Mouse (Mus musculus): Measurements from ENCODE around the gene Foxn3. TPM values are rescaled to one million over a fixed set of nuclear protein-coding genes. Genes with fewer than 3 reads are reported as not detected.
"Not testable (repeated sequence)": the region's sequence is repeated elsewhere in the genome, so short reads cannot be mapped to it uniquely, and the experiment has no call there.

Gene Foxn3
- polyA plus RNA-seq, 1 experiment from 2014 or later = 23.5 TPM

DNA sequence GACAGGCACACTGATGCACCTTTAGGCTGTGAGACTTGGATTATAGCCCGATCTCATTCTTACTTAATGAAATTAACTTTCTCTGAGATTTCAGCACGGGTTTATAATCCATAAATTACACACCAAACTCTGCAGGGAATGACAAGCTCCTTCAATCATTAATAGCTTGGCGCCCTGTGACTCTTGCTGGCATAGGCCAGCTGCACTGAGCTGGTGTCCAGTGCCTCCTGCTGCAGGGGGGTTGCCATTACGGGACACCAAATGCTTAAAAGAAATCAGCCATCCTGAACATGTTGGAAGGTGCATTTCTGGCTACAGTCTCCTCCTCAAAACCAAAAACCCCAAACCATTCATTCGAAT lies 364.3 kb downstream of the Foxn3 start:
- no peak overlapping the region for H3K9ac ChIP-seq (ENCODE audit: low read depth, low read length)
- ATAC-seq (ENCODE audit: low read depth) = no peak
- no peak overlapping the region for H3K27ac ChIP-seq (ENCODE audit: low read length)
- no peaks in the 10 kb centered on the region for H3K27me3 ChIP-seq (ENCODE audit: control insufficient read depth, insufficient read depth, low read depth, low read length)
- H3K4me3 ChIP-seq (ENCODE audit: low read depth, low read length) = no peak overlapping the region
- H3K36me3 ChIP-seq (ENCODE audit: control insufficient read depth, insufficient read depth) = no peaks in the 10 kb centered on the region
- H3K9me3 ChIP-seq (replicated peaks; ENCODE audit: control insufficient read depth, low read length) = no peaks in the 10 kb centered on the region
- H3K4me2 ChIP-seq (ENCODE audit: low read depth, low read length) = no peak overlapping the region
- H3K4me1 ChIP-seq (ENCODE audit: control insufficient read depth, low read depth, low read length) = no peaks in the 10 kb centered on the region
- 67% methylated on average over 5 of the region's 5 CpGs for WGBS (ENCODE audit: insufficient replicate concordance)

DNA sequence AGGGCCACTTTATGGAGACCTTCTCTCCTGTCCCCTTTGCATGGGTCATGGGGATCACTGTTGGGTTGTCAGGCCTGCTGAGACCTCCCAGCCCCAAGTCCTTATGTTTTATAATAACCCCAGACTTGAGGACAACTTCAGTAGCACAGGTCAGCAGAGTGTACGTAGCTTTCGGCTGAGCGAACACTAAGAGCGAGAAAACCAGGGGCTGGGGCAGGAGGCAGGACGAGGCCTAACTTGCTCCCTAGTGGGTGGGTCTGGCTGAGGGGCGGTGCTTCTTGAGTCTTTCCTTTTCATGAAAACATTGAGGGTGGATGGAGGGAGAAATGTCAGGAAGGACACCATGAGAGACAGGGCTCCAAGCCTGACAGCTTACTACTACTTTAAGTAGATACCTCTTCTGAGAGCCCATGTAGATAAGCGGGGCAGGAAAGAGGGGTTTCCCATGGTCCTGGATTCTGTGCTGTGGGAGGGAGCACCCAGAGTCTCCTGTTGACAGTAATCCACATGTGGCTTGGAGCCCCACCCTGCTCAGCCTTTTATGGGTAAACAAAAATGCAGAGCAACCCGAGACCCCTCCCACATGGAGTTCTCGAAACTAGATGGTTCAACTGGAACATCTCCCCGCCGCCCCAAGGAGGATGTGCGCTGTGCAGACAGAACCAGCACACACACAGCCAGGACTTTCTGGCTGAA lies 364.8 kb downstream of the Foxn3 start:
- no peak overlapping the region for H3K27ac ChIP-seq (ENCODE audit: low read length)
- WGBS (ENCODE audit: insufficient replicate concordance) = 81% methylated on average over 12 of the region's 12 CpGs
- no peak for ATAC-seq (ENCODE audit: low read depth)
- no peaks in the 10 kb centered on the region for H3K36me3 ChIP-seq (ENCODE audit: control insufficient read depth, insufficient read depth)
- H3K9ac ChIP-seq (ENCODE audit: low read depth, low read length) = no peak overlapping the region
- H3K4me2 ChIP-seq (ENCODE audit: low read depth, low read length) = no peak overlapping the region
- H3K4me3 ChIP-seq (ENCODE audit: low read depth, low read length) = no peak overlapping the region
- no peaks in the 10 kb centered on the region for H3K27me3 ChIP-seq (ENCODE audit: control insufficient read depth, insufficient read depth, low read depth, low read length)
- H3K4me1 ChIP-seq (ENCODE audit: control insufficient read depth, low read depth, low read length) = no peaks in the 10 kb centered on the region
- no peaks in the 10 kb centered on the region for H3K9me3 ChIP-seq (replicated peaks; ENCODE audit: control insufficient read depth, low read length)

DNA sequence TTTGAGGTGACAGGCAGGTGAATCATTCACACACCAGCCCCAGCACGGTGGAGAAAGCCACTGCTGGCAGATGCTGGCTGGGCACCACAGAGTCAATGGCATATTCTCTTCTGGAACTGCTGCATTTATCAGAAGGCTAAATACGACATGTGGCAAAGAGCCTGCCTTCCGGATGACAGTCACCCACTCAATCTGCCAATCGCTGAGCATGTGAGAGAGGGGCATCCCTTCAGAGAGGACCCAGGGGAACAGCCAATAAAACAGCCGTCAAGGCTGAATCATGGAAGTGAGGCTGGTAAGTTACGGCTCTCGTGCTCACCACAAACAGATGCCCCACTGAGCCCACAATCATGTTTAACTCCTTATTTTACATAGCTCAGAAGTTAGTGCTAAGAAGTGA lies 366.4 kb downstream of the Foxn3 start:
- H3K36me3 ChIP-seq (ENCODE audit: control insufficient read depth, insufficient read depth) = no peaks in the 10 kb centered on the region
- no peak overlapping the region for H3K9ac ChIP-seq (ENCODE audit: low read depth, low read length)
- 81% methylated on average over 7 of the region's 7 CpGs for WGBS (ENCODE audit: insufficient replicate concordance)

GRCm38 (mm10) chr12:99195655-99196054 lies 367.7 kb downstream of the Foxn3 start:
- no peaks in the 10 kb centered on the region for H3K9me3 ChIP-seq (replicated peaks; ENCODE audit: control insufficient read depth, low read length)
- no peaks in the 10 kb centered on the region for H3K36me3 ChIP-seq (ENCODE audit: control insufficient read depth, insufficient read depth)
- no peaks in the 10 kb centered on the region for H3K4me1 ChIP-seq (ENCODE audit: control insufficient read depth, low read depth, low read length)
- WGBS (ENCODE audit: insufficient replicate concordance) = 65% methylated on average over 5 of the region's 5 CpGs
- ATAC-seq (ENCODE audit: low read depth) = no peak
- H3K27me3 ChIP-seq (ENCODE audit: control insufficient read depth, insufficient read depth, low read depth, low read length) = no peaks in the 10 kb centered on the region
- no peak overlapping the region for H3K9ac ChIP-seq (ENCODE audit: low read depth, low read length)
- H3K4me3 ChIP-seq (ENCODE audit: low read depth, low read length) = no peak overlapping the region
- H3K27ac ChIP-seq (ENCODE audit: low read length) = no peak overlapping the region
- no peak overlapping the region for H3K4me2 ChIP-seq (ENCODE audit: low read depth, low read length)

More for the DNA sequence above, 366.4 kb downstream of the Foxn3 start:
- Histone ChIP-seq H3K27ac (ENCODE audit: low read length) (no peak overlapping the region), H3K4me3 (ENCODE audit: low read depth, low read length) (no peak overlapping the region), H3K4me2 (ENCODE audit: low read depth, low read length) (no peak overlapping the region), H3K27me3 (ENCODE audit: control insufficient read depth, insufficient read depth, low read depth, low read length) (no peaks in the 10 kb centered on the region), H3K9me3 (replicated peaks; ENCODE audit: control insufficient read depth, low read length) (no peaks in the 10 kb centered on the region), H3K4me1 (ENCODE audit: control insufficient read depth, low read depth, low read length) (no peaks in the 10 kb centered on the region)
- ATAC-seq (ENCODE audit: low read depth) = no peak

GRCm38 (mm10) chr12:99194120-99194519 lies 369.3 kb downstream of the Foxn3 start:
- not testable (repeated sequence) for H3K36me3 ChIP-seq (ENCODE audit: control insufficient read depth, insufficient read depth); H3K9ac ChIP-seq (ENCODE audit: low read depth, low read length); H3K4me3 ChIP-seq (ENCODE audit: low read depth, low read length); H3K27me3 ChIP-seq (ENCODE audit: control insufficient read depth, insufficient read depth, low read depth, low read length); H3K27ac ChIP-seq (ENCODE audit: low read length); H3K4me1 ChIP-seq (ENCODE audit: control insufficient read depth, low read depth, low read length); H3K9me3 ChIP-seq (replicated peaks; ENCODE audit: control insufficient read depth, low read length); H3K4me2 ChIP-seq (ENCODE audit: low read depth, low read length); ATAC-seq (ENCODE audit: low read depth)
- 81% methylated on average over 17 of the region's 17 CpGs for WGBS (ENCODE audit: insufficient replicate concordance)

GRCm38 (mm10) chr12:99187671-99188070 lies 375.7 kb downstream of the Foxn3 start:
- WGBS (ENCODE audit: insufficient replicate concordance) = 68% methylated on average over 4 of the region's 4 CpGs

DNA sequence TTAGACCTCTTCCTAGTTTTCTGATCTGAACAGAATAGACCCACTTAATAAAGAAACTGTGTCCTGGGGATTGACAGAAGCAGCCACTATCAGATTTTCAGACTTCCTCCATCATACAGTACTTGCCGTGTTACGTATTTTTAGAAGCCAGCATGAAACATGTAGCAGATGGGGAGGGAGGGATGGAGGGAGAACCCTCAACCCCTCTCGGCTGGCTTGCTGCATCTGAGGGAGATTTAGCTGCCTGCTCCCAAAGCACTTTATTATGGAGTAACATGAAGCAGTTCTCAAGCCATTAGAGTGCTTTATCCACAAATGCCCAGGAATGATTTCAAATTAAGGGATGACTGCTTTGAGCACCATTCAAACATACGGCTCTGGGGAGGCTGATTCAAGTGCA lies 377.1 kb downstream of the Foxn3 start:
- 51% methylated on average over 4 of the region's 4 CpGs for WGBS (ENCODE audit: insufficient replicate concordance)
- H3K27ac ChIP-seq (ENCODE audit: low read length) = no peak overlapping the region
- H3K27me3 ChIP-seq (ENCODE audit: control insufficient read depth, insufficient read depth, low read depth, low read length) = no peaks in the 10 kb centered on the region
- H3K36me3 ChIP-seq (ENCODE audit: control insufficient read depth, insufficient read depth) = no peaks in the 10 kb centered on the region
- no peaks in the 10 kb centered on the region for H3K4me1 ChIP-seq (ENCODE audit: control insufficient read depth, low read depth, low read length)
- H3K4me2 ChIP-seq (ENCODE audit: low read depth, low read length) = no peak overlapping the region
- ATAC-seq (ENCODE audit: low read depth) = no peak
- no peak overlapping the region for H3K4me3 ChIP-seq (ENCODE audit: low read depth, low read length)
- no peaks in the 10 kb centered on the region for H3K9me3 ChIP-seq (replicated peaks; ENCODE audit: control insufficient read depth, low read length)
- no peak overlapping the region for H3K9ac ChIP-seq (ENCODE audit: low read depth, low read length)

More at GRCm38 (mm10) chr12:99187671-99188070, 375.7 kb downstream of the Foxn3 start:
- H3K9ac ChIP-seq (ENCODE audit: low read depth, low read length) = no peak overlapping the region
- no peak overlapping the region for H3K4me2 ChIP-seq (ENCODE audit: low read depth, low read length)
- no peak for ATAC-seq (ENCODE audit: low read depth)
- no peak overlapping the region for H3K27ac ChIP-seq (ENCODE audit: low read length)
- H3K9me3 ChIP-seq (replicated peaks; ENCODE audit: control insufficient read depth, low read length) = no peaks in the 10 kb centered on the region
- H3K4me3 ChIP-seq (ENCODE audit: low read depth, low read length) = no peak overlapping the region
- no peaks in the 10 kb centered on the region for H3K27me3 ChIP-seq (ENCODE audit: control insufficient read depth, insufficient read depth, low read depth, low read length)
- no peaks in the 10 kb centered on the region for H3K4me1 ChIP-seq (ENCODE audit: control insufficient read depth, low read depth, low read length)
- no peaks in the 10 kb centered on the region for H3K36me3 ChIP-seq (ENCODE audit: control insufficient read depth, insufficient read depth)

DNA sequence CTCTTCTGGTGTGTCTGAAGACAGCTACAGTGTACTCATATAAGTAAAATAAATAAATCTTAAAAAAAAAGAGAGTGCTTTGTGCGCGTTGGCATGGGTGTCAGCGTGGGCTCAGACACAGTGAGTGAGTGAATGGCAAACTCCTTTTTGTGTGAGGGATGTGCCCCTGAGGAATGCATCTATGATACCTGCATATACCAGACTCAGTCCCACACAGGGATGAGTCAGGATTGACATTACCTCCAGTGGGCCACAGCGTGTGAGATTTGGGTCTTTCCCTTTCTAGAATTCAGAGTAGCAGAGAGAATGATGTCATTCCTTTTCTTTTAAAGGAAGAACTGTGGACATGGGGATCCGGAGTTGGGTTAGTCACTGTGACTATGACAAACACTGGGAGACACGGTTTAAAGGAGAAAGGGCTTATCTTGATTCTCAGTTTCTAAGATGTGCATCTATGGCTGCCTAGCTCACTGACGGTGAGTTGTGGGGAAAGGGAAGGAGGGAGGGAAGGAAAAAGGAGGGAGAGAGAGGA lies 380.1 kb downstream of the Foxn3 start:
- Histone ChIP-seq H3K4me2 (ENCODE audit: low read depth, low read length) (no peak overlapping the region), H3K4me1 (ENCODE audit: control insufficient read depth, low read depth, low read length) (no peaks in the 10 kb centered on the region), H3K36me3 (ENCODE audit: control insufficient read depth, insufficient read depth) (no peaks in the 10 kb centered on the region), H3K9me3 (replicated peaks; ENCODE audit: control insufficient read depth, low read length) (no peaks in the 10 kb centered on the region), H3K27me3 (ENCODE audit: control insufficient read depth, insufficient read depth, low read depth, low read length) (no peaks in the 10 kb centered on the region), H3K4me3 (ENCODE audit: low read depth, low read length) (no peak overlapping the region), H3K27ac (ENCODE audit: low read length) (no peak overlapping the region), H3K9ac (ENCODE audit: low read depth, low read length) (no peak overlapping the region)
- ATAC-seq (ENCODE audit: low read depth) = no peak
- 61% methylated on average over 7 of the region's 7 CpGs for WGBS (ENCODE audit: insufficient replicate concordance)

DNA sequence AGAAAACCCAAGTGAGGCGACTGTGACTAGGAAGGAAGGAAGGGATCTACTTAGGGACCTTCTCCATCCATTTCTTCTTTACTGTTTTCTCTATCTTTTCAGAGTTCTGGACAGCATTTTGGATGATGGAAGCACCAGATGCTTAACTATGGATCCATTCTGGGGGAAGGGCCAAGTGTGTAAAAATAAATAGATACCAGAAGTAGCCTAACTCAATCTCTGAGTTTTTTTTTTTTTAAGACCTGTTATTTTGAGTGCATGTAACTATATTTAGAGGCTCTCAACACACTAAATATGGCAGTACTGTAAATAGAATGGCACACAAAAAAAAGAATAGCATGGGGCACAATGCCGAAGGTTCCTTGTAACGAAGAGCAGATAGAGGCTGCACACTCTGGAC lies 381.0 kb downstream of the Foxn3 start:
- WGBS (ENCODE audit: insufficient replicate concordance) = 70% methylated on average over 3 of the region's 3 CpGs
- H3K9me3 ChIP-seq (replicated peaks; ENCODE audit: control insufficient read depth, low read length) = no peaks in the 10 kb centered on the region
- H3K9ac ChIP-seq (ENCODE audit: low read depth, low read length) = no peak overlapping the region
- H3K27ac ChIP-seq (ENCODE audit: low read length) = no peak overlapping the region
- H3K36me3 ChIP-seq (ENCODE audit: control insufficient read depth, insufficient read depth) = no peaks in the 10 kb centered on the region
- no peaks in the 10 kb centered on the region for H3K4me1 ChIP-seq (ENCODE audit: control insufficient read depth, low read depth, low read length)
- no peak for ATAC-seq (ENCODE audit: low read depth)
- no peak overlapping the region for H3K4me3 ChIP-seq (ENCODE audit: low read depth, low read length)
- H3K4me2 ChIP-seq (ENCODE audit: low read depth, low read length) = no peak overlapping the region
- H3K27me3 ChIP-seq (ENCODE audit: control insufficient read depth, insufficient read depth, low read depth, low read length) = no peaks in the 10 kb centered on the region
